Mouse (Mus musculus): ENCODE results near the gene Gpr171. TPM values are rescaled to one million over a fixed set of nuclear protein-coding genes. Genes with fewer than 3 reads are reported as not detected.
"Not testable (repeated sequence)": the region's sequence is repeated elsewhere in the genome, so short reads cannot be mapped to it uniquely, and the experiment has no call there.

The Gpr171 gene
- total RNA-seq (2021), result under 1 TPM in 1 of 2 experiments, not detected in 1; 0.17 TPM
- long read RNA-seq, experiment 1, result 0 reads
- long read RNA-seq, experiment 2, result 0 reads

GRCm38 (mm10) chr3:59101218-59101986 lies at the start of gene Gpr171:
TSS of gene Gpr171 (minus strand) at chr3:59101821.
- no peak for DNase-seq (ENCODE audit: low spot score in 2 of 2)

GRCm38 (mm10) chr3:59150624-59151023 lies 49.0 kb upstream of the Gpr171 start:
- no peak for DNase-seq (ENCODE audit: low spot score in 2 of 2)

- no peak for DNase-seq (ENCODE audit: low spot score in 2 of 2)
Observed at GRCm38 (mm10) chr3:59149646-59150045, 48.0 kb upstream of the Gpr171 start.

- no peak for DNase-seq (ENCODE audit: low spot score in 2 of 2)
Observed at GRCm38 (mm10) chr3:59145194-59145593, 43.6 kb upstream of the Gpr171 start.

GRCm38 (mm10) chr3:59141507-59142305 lies 40.1 kb upstream of the Gpr171 start:
- DNase-seq (ENCODE audit: low spot score in 2 of 2), result no peak

- DNase-seq (ENCODE audit: low spot score in 2 of 2), result not testable (repeated sequence)
Observed at GRCm38 (mm10) chr3:59140941-59141340, 39.3 kb upstream of the Gpr171 start.

- no peak for DNase-seq (ENCODE audit: low spot score in 2 of 2)
Observed at GRCm38 (mm10) chr3:59140115-59140514, 38.5 kb upstream of the Gpr171 start.

GRCm38 (mm10) chr3:59139651-59140051 lies 38.0 kb upstream of the Gpr171 start:
- no peak for DNase-seq (ENCODE audit: low spot score in 2 of 2)

- DNase-seq (ENCODE audit: low spot score in 2 of 2), result no peak
Observed at GRCm38 (mm10) chr3:59138946-59139468, 37.4 kb upstream of the Gpr171 start.

GRCm38 (mm10) chr3:59135911-59136653 lies 34.5 kb upstream of the Gpr171 start:
- DNase-seq (ENCODE audit: low spot score in 2 of 2), result no peak

- no peak for DNase-seq (ENCODE audit: low spot score in 2 of 2)
Observed at GRCm38 (mm10) chr3:59133189-59133588, 31.6 kb upstream of the Gpr171 start.

- no peak for DNase-seq (ENCODE audit: low spot score in 2 of 2)
Observed at GRCm38 (mm10) chr3:59131966-59132365, 30.3 kb upstream of the Gpr171 start.

- DNase-seq (ENCODE audit: low spot score in 2 of 2), result no peak
Observed at GRCm38 (mm10) chr3:59131081-59131480, 29.5 kb upstream of the Gpr171 start.

GRCm38 (mm10) chr3:59130431-59130830 lies 28.8 kb upstream of the Gpr171 start:
- no peak for DNase-seq (ENCODE audit: low spot score in 2 of 2)

- no peak for DNase-seq (ENCODE audit: low spot score in 2 of 2)
Observed at GRCm38 (mm10) chr3:59129547-59129946, 27.9 kb upstream of the Gpr171 start.

GRCm38 (mm10) chr3:59128681-59129080 lies 27.1 kb upstream of the Gpr171 start:
- DNase-seq (ENCODE audit: low spot score in 2 of 2), result no peak

GRCm38 (mm10) chr3:59125783-59126555 lies 24.3 kb upstream of the Gpr171 start:
- no peak for DNase-seq (ENCODE audit: low spot score in 2 of 2)

- no peak for DNase-seq (ENCODE audit: low spot score in 2 of 2)
Observed at GRCm38 (mm10) chr3:59125022-59125421, 23.4 kb upstream of the Gpr171 start.

GRCm38 (mm10) chr3:59121780-59122449 lies 20.3 kb upstream of the Gpr171 start:
- no peak for DNase-seq (ENCODE audit: low spot score in 2 of 2)
